Mouse (Mus musculus) MEL (cell line): ENCODE measurements around the gene Rdh16f1.

Source experiments
- CTCF ChIP-seq, 3 experiments: IDR thresholded peaks in 2 of 3; conservative IDR thresholded peaks in 1 of 3; 2 replicates each; pipeline ENCODE4 v1.5.1; 2011 to 2012; ENCODE audit warnings: low read length in 3 of 3, low read depth in 2 of 3, mild to moderate bottlenecking in 2 of 3, improper control_type of control experiment in 1 of 3, inconsistent platforms in 1 of 3, mixed read lengths in 1 of 3, moderate library complexity in 1 of 3; ENCODE audit not compliant: control insufficient read depth in 1 of 3, insufficient read depth in 1 of 3, poor library complexity in 1 of 3, severe bottlenecking in 1 of 3
- EP300 ChIP-seq, 2 experiments: IDR thresholded peaks; 2 replicates each; pipeline ENCODE4 v1.6.1; 2011; ENCODE audit warnings: improper control_type of control experiment in 2 of 2, low read length in 2 of 2, low read depth in 1 of 2, mild to moderate bottlenecking in 1 of 2
- GATA1 ChIP-seq: IDR thresholded peaks from 2 replicates; pipeline ENCODE4 v1.6.1; 2011; ENCODE audit warnings: low read depth, low read length, improper control_type of control experiment
- JUND ChIP-seq: IDR thresholded peaks from 2 replicates; pipeline ENCODE4 v1.6.1; 2011; ENCODE audit warnings: low read depth, mild to moderate bottlenecking, improper control_type of control experiment, low read length
- KAT2A ChIP-seq: conservative IDR thresholded peaks from 2 replicates; pipeline ENCODE4 v1.6.1; 2012; ENCODE audit warnings: low read depth, low read length, improper control_type of control experiment, inconsistent platforms
- POLR2A ChIP-seq, 2 experiments: IDR thresholded peaks; 2 replicates each; pipeline ENCODE4 v1.6.1; 2011 to 2012; ENCODE audit warnings: low read length in 2 of 2, mild to moderate bottlenecking in 2 of 2, control low read depth in 1 of 2, improper control_type of control experiment in 1 of 2, low read depth in 1 of 2, moderate library complexity in 1 of 2; ENCODE audit not compliant: control insufficient read depth in 1 of 2, insufficient read depth in 1 of 2, poor library complexity in 1 of 2
- RCOR1 ChIP-seq: IDR thresholded peaks from 2 replicates; pipeline ENCODE4 v1.6.1; 2012; ENCODE audit warnings: low read depth, mild to moderate bottlenecking, inconsistent platforms, low read length, improper control_type of control experiment
- TAL1 ChIP-seq: IDR thresholded peaks from 2 replicates; pipeline ENCODE4 v1.6.1; 2012; ENCODE audit warnings: mild to moderate bottlenecking, inconsistent platforms, low read length, moderate library complexity, mixed read lengths
- TCF12 ChIP-seq: IDR thresholded peaks from 2 replicates; pipeline ENCODE4 v1.6.1; 2014; ENCODE audit warnings: low read depth, mild to moderate bottlenecking, inconsistent platforms, low read length, improper control_type of control experiment, moderate library complexity
- ZC3H11A ChIP-seq: IDR thresholded peaks from 2 replicates; pipeline ENCODE4 v1.6.1; 2012; ENCODE audit warnings: low read depth, mild to moderate bottlenecking, inconsistent platforms, low read length, improper control_type of control experiment
- ZKSCAN1 ChIP-seq: IDR thresholded peaks from 2 replicates; pipeline ENCODE4 v1.6.1; 2012; ENCODE audit warnings: low read depth, mild to moderate bottlenecking, inconsistent platforms, low read length, improper control_type of control experiment, moderate library complexity
- ZNF384 ChIP-seq: IDR thresholded peaks from 2 replicates; pipeline ENCODE4 v1.6.1; 2012; ENCODE audit warnings: low read depth, mild to moderate bottlenecking, inconsistent platforms, low read length, improper control_type of control experiment

GRCm38 (mm10) chr10:127766564-127766963 is 7.0 kb downstream of the Rdh16f1 start:
- TF ChIP-seq CTCF (IDR thresholded peaks at IDR 0.05 in 2 of 3, conservative IDR thresholded peaks at IDR 0.05 in 1 of 3; ENCODE audit: control insufficient read depth in 1 of 3, insufficient read depth in 1 of 3, low read depth in 2 of 3, low read length in 3 of 3, poor library complexity in 1 of 3, severe bottlenecking in 1 of 3), result no peak
- TF ChIP-seq JUND, result no peak
- no peak for TF ChIP-seq POLR2A (IDR thresholded peaks at IDR 0.05; ENCODE audit: control insufficient read depth in 1 of 2, insufficient read depth in 1 of 2, low read depth in 1 of 2, low read length in 2 of 2, poor library complexity in 1 of 2)
- TF ChIP-seq GATA1, result no peak
- TF ChIP-seq TCF12, result no peak
- TF ChIP-seq RCOR1, result no peak
- TF ChIP-seq KAT2A, result no peak
- TF ChIP-seq EP300 (IDR thresholded peaks at IDR 0.05; ENCODE audit: low read depth in 1 of 2, low read length in 2 of 2), result no peak
- TF ChIP-seq ZC3H11A, result no peak
- TF ChIP-seq ZKSCAN1, result no peak
- TF ChIP-seq TAL1, result no peak
- TF ChIP-seq ZNF384, result no peak
